Mouse (Mus musculus): ENCODE measurements around the gene Phxr2.

GRCm38 (mm10) chr10:99163002-99163401 is 36.9 kb upstream of the Phxr2 start:
- no peak for TF ChIP-seq CTCF (conservative IDR thresholded peaks at IDR 0.05; ENCODE audit: insufficient read depth, insufficient read length, low read depth, low read length)
- no peak for TF ChIP-seq POLR2A (IDR thresholded peaks at IDR 0.05; ENCODE audit: low read depth, low read length)

Data from kidney, adult 2 months (tissue).